9 mouse cellular contexts compared by ENCODE assay signal in genomic region chr11:97807626-97808025, GRCm38 (mm10). TPM values are rescaled to one million over a fixed set of nuclear protein-coding genes. Genes with fewer than 3 reads are reported as not detected.
DNase-seq lines count a peak whose midpoint lies in the region; ATAC-seq and TF ChIP-seq lines count a peak whose summit lies in the region.
"Had no signal": no experiment of that assay in that cellular context is flagged by ENCODE, and none has a peak within 500 bp of the region (broad histone marks: within the 10 kb centered on the region; RNA-seq: fewer than 3 reads in every experiment).

No protein-coding gene starts in this region.

- TF ChIP-seq CTCF in lung, embryonic 14.5 days (IDR thresholded peaks at IDR 0.05; ENCODE audit: low read depth), result no peak
- no peak for TF ChIP-seq CTCF in liver, postnatal 0 days (IDR thresholded peaks at IDR 0.05; ENCODE audit: low read depth)

- peak; percentile 52 for DNase-seq in lung, embryonic 14.5 days
- DNase-seq in lung, postnatal 14 days, result no peak
- DNase-seq in heart, postnatal 4 days, result peak; percentile 37
- DNase-seq in liver, postnatal 0 days, result peak; percentile 11
- no peak for DNase-seq in T-cell, adult 2 months (ENCODE audit: low spot score)
- no peak for DNase-seq in right cerebral cortex, postnatal 25 days

- 21% methylated on average over 6 of the region's 6 CpGs for WGBS in lung, embryonic 14.5 days
- 25% methylated on average over 6 of the region's 6 CpGs for WGBS in embryonic facial prominence, embryonic 15.5 days
- WGBS in liver, postnatal 0 days (ENCODE audit: insufficient replicate concordance), result 38% methylated on average over 6 of the region's 6 CpGs

- no peak overlapping the region for H3K4me3 ChIP-seq in lung, embryonic 14.5 days (ENCODE audit: low read depth, low read length)
- H3K4me3 ChIP-seq in embryonic facial prominence, embryonic 15.5 days (replicated peaks), result no peak overlapping the region
- H3K4me3 ChIP-seq in liver, postnatal 0 days (ENCODE audit: low read depth, low read length), result no peak overlapping the region
- H3K4me3 ChIP-seq: liver, embryonic 15.5 days had no signal

- peaks cover 83% of the 10 kb centered on the region for H3K4me1 ChIP-seq in lung, embryonic 14.5 days (ENCODE audit: insufficient read depth)
- H3K4me1 ChIP-seq in embryonic facial prominence, embryonic 15.5 days, result peaks cover 90% of the 10 kb centered on the region
- peaks cover 74% of the 10 kb centered on the region for H3K4me1 ChIP-seq in liver, postnatal 0 days (ENCODE audit: insufficient read depth)

- H3K4me2 ChIP-seq in lung, embryonic 14.5 days, result peak overlapping the region; percentile 44
- no peak overlapping the region for H3K4me2 ChIP-seq in embryonic facial prominence, embryonic 15.5 days (replicated peaks)
- peak overlapping the region; percentile 6; the same call in 1 of the 2 replicates for H3K4me2 ChIP-seq in liver, postnatal 0 days (ENCODE audit: low read depth, low read length)
- H3K4me2 ChIP-seq: liver, embryonic 15.5 days had no signal

- no peak for ATAC-seq in lung, embryonic 14.5 days (ENCODE audit: insufficient read depth)
- ATAC-seq in embryonic facial prominence, embryonic 15.5 days (ENCODE audit: insufficient number of reproducible peaks, low FRiP score, low TSS enrichment, low read depth), result no peak
- no peak for ATAC-seq in liver, postnatal 0 days
- ATAC-seq: activated CD4-positive, CD25-positive, alpha-beta regulatory T cell, adult 4 months had no signal

- H3K27ac ChIP-seq in lung, embryonic 14.5 days (ENCODE audit: low read depth), result peak overlapping the region; percentile 88
- peak overlapping the region; percentile 5 for H3K27ac ChIP-seq in embryonic facial prominence, embryonic 15.5 days (replicated peaks)
- H3K27ac ChIP-seq in liver, postnatal 0 days (ENCODE audit: low read depth), result peak overlapping the region; percentile 51
- H3K27ac ChIP-seq: liver, embryonic 15.5 days had no signal

- no peak overlapping the region for H3K9ac ChIP-seq in lung, embryonic 14.5 days
- no peak overlapping the region for H3K9ac ChIP-seq in embryonic facial prominence, embryonic 15.5 days
- no peak overlapping the region for H3K9ac ChIP-seq in liver, postnatal 0 days (replicated peaks)
- H3K9ac ChIP-seq: liver, embryonic 15.5 days had no signal

- no peaks in the 10 kb centered on the region for H3K9me3 ChIP-seq in lung, embryonic 14.5 days (ENCODE audit: low read depth, low read length)
- no peaks in the 10 kb centered on the region for H3K9me3 ChIP-seq in embryonic facial prominence, embryonic 15.5 days (replicated peaks)
- H3K9me3 ChIP-seq in liver, postnatal 0 days (ENCODE audit: low read length), result no peaks in the 10 kb centered on the region
- H3K9me3 ChIP-seq: liver, embryonic 15.5 days had no signal

- H3K36me3 ChIP-seq in lung, embryonic 14.5 days (ENCODE audit: insufficient read depth), result peaks cover 44% of the 10 kb centered on the region
- peaks cover 19% of the 10 kb centered on the region for H3K36me3 ChIP-seq in embryonic facial prominence, embryonic 15.5 days
- peaks cover 28% of the 10 kb centered on the region for H3K36me3 ChIP-seq in liver, postnatal 0 days (replicated peaks; ENCODE audit: insufficient read depth, low read length)

- H3K27me3 ChIP-seq in lung, embryonic 14.5 days (ENCODE audit: insufficient read depth, low read length), result no peaks in the 10 kb centered on the region
- no peaks in the 10 kb centered on the region for H3K27me3 ChIP-seq in embryonic facial prominence, embryonic 15.5 days
- H3K27me3 ChIP-seq in liver, postnatal 0 days (ENCODE audit: insufficient read depth, low read length), result no peaks in the 10 kb centered on the region
- H3K27me3 ChIP-seq: liver, embryonic 15.5 days had no signal

- no peak for TF ChIP-seq EP300 in liver, postnatal 0 days (IDR thresholded peaks at IDR 0.05; ENCODE audit: low read depth)

RNA-seq across cellular contexts. Expression of gene Lasp1, which starts 8.8 kb away (rescaled TPM):
- polyA plus RNA-seq in lung, embryonic 14.5 days (2014; fragmentation: Nextera tagmentation; extraction: Ambion mirVana), result 110 and 123 TPM in 2 replicates
- 117 and 121 TPM in 2 replicates for polyA plus RNA-seq in embryonic facial prominence, embryonic 15.5 days (2015; fragmentation: Nextera tagmentation; extraction: Ambion mirVana)
- 10 to 100 TPM; 73.3 to 74.4 TPM for total RNA-seq in heart, postnatal 4 days (2021)
- polyA plus RNA-seq in liver, postnatal 0 days (2015; fragmentation: Nextera tagmentation; extraction: Ambion mirVana), result 30.0 and 32.2 TPM in 2 replicates

RNA-seq across cellular contexts. Expression of gene Rpl23, which starts 25.4 kb away (rescaled TPM):
- 663 and 721 TPM in 2 replicates for polyA plus RNA-seq in lung, embryonic 14.5 days (2014; fragmentation: Nextera tagmentation; extraction: Ambion mirVana)
- polyA plus RNA-seq in embryonic facial prominence, embryonic 15.5 days (2015; fragmentation: Nextera tagmentation; extraction: Ambion mirVana), result 567 and 575 TPM in 2 replicates
- total RNA-seq in heart, postnatal 4 days (2021), result 100 to 1,000 TPM; 738 to 764 TPM
- 409 and 433 TPM in 2 replicates for polyA plus RNA-seq in liver, postnatal 0 days (2015; fragmentation: Nextera tagmentation; extraction: Ambion mirVana)

RNA-seq across cellular contexts. Expression of gene 1700001P01Rik, which starts 31.9 kb away (rescaled TPM):
- 0.32 TPM in 1 of 2 replicates, not detected in the other for polyA plus RNA-seq in lung, embryonic 14.5 days (2014; fragmentation: Nextera tagmentation; extraction: Ambion mirVana)
- polyA plus RNA-seq in embryonic facial prominence, embryonic 15.5 days (2015; fragmentation: Nextera tagmentation; extraction: Ambion mirVana), result 0.95 TPM in 1 of 2 replicates, not detected in the other
- total RNA-seq in heart, postnatal 4 days (2021), result under 1 TPM in 1 of 2 experiments, not detected in 1; 0.45 TPM
- not detected in 2 replicates for polyA plus RNA-seq in liver, postnatal 0 days (2015; fragmentation: Nextera tagmentation; extraction: Ambion mirVana)
- polyA plus RNA-seq: liver, embryonic 15.5 days had no signal

RNA-seq across cellular contexts. Expression of gene B230217C12Rik, which starts 33.0 kb away (rescaled TPM):
- 6.1 and 6.8 TPM in 2 replicates for polyA plus RNA-seq in lung, embryonic 14.5 days (2014; fragmentation: Nextera tagmentation; extraction: Ambion mirVana)
- polyA plus RNA-seq in embryonic facial prominence, embryonic 15.5 days (2015; fragmentation: Nextera tagmentation; extraction: Ambion mirVana), result 6.8 and 7.4 TPM in 2 replicates
- total RNA-seq in heart, postnatal 4 days (2021), result under 1 TPM; 0.77 to 0.79 TPM
- 0.25 and 0.28 TPM in 2 replicates for polyA plus RNA-seq in liver, postnatal 0 days (2015; fragmentation: Nextera tagmentation; extraction: Ambion mirVana)

RNA-seq across cellular contexts. Expression of gene Cwc25, which starts 41.3 kb away (rescaled TPM):
- 13.3 and 14.2 TPM in 2 replicates for polyA plus RNA-seq in lung, embryonic 14.5 days (2014; fragmentation: Nextera tagmentation; extraction: Ambion mirVana)
- polyA plus RNA-seq in embryonic facial prominence, embryonic 15.5 days (2015; fragmentation: Nextera tagmentation; extraction: Ambion mirVana), result 18.0 and 20.7 TPM in 2 replicates
- total RNA-seq in heart, postnatal 4 days (2021), result 10 to 100 TPM; 10.8 to 11.7 TPM
- polyA plus RNA-seq in liver, postnatal 0 days (2015; fragmentation: Nextera tagmentation; extraction: Ambion mirVana), result 5.5 and 5.8 TPM in 2 replicates

Comparison
In these comparisons a context has a peak if more than half of its experiments do, and no peak if none do; other contexts are left out.
1. DNase-seq: peak in lung, embryonic 14.5 days (single experiment), heart, postnatal 4 days (single experiment) and liver, postnatal 0 days (single experiment); none in lung, postnatal 14 days (single experiment), T-cell, adult 2 months (single experiment) and right cerebral cortex, postnatal 25 days (single experiment).
2. H3K27ac ChIP-seq: peak in every context shown above with its lines; median percentile 88 in lung, embryonic 14.5 days; 51 in liver, postnatal 0 days; 5 in embryonic facial prominence, embryonic 15.5 days.